Mouse (Mus musculus): ENCODE measurements at regions not wholly inside any gene's neighbourhood (a gene's known extent, or its start where the extent isn't known, plus 50 kb on each side); places are given as distances from the start of the nearest gene placed in this dataset.
"Not testable (repeated sequence)": the region's sequence is repeated elsewhere in the genome, so short reads cannot be mapped to it uniquely, and the experiment has no call there.

GRCm38 (mm10) chr10:108111398-108111797, 50.6 kb upstream of the Ppp1r12a start:
- in situ Hi-C loops (cut with MboI, MseI) = no loop called here

GRCm38 (mm10) chr10:108110891-108111290, 51.1 kb upstream of the Ppp1r12a start:
- in situ Hi-C loops (cut with MboI, MseI) = no loop called here

DNA sequence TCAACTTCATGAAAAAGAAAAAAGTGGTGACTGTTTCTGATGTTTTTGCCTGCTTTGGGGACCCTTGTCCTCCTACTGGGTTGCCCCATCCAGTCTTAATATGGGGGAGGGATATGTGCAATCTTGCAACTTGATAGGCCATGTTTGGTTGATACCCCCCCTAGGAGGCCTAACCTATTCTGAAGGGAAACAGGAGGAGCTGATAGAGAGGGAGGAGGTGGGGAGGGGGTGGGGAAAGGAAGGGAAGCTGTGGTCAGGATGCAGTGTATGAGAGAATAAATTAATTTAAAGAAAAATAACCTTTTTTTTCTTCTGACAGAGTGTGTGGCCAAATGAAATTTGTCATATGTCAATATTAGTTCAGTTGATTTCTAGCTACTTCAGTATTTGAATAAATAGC, 51.8 kb upstream of the Ppp1r12a start:
- in situ Hi-C loops (cut with MboI, MseI) = no loop called here

DNA sequence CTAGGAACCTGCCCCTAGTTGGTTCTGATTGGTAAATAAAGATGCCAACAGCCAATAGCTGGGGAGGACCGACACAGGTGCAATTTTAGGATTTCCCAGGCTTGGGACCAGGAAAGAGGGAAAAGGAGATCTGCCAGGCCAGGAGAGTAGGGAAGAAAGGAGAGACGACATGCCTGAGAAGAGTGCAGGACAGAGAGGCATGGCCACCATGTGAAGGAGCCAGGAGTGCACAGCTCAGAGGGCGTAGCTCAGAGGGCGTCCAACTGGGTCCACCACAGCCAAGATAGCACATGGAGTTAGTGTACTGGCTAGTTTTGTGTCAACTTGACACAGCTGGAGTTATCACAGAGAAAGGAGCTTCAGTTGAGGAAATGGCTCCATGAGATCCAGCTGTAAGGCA, 53.5 kb upstream of the Ppp1r12a start:
- in situ Hi-C loops (cut with MboI, MseI) = not testable (repeated sequence)

GRCm38 (mm10) chr10:108101521-108101920, 60.5 kb upstream of the Ppp1r12a start:
- in situ Hi-C loops (cut with MboI, MseI) = no loop called here

- in situ Hi-C loops (cut with MboI, MseI) = no loop called here
Observed at GRCm38 (mm10) chr10:108093043-108093442, 69.0 kb upstream of the Ppp1r12a start.

DNA sequence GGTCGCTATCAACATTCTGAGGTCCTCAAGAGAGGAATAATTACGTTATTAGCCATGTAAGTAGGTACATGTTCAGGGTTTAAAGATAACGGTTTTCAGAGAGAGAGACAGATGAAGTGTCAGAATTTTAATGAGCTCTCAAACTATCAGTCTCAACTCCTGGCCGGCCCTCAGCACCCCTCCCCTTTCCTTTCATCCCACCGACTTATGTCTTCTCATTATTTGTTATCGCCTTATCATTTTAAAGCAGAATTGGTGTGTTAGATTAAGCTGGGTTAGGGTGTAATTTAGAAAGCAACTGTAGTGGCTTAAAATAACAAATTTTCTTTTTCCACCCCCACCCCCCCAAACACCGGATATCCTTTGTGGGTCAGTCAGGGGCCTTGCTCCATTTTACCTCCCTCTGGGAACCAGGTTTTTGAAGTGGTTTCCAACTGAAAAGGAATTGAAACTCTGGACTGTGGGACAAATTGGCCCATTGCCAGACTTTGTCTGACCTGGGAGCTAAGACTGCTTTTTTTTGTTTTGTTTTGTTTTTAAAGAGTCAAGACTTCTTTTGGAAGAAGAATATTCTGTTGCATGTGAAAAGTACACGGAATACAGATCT, 72.5 kb upstream of the Ppp1r12a start:
- in situ Hi-C loops (cut with MboI, MseI) = no loop called here

- in situ Hi-C loops (cut with MboI, MseI) = no loop called here
Observed at GRCm38 (mm10) chr10:108088883-108089282, 73.1 kb upstream of the Ppp1r12a start.

- in situ Hi-C loops (cut with MboI, MseI) = no loop called here
Observed at GRCm38 (mm10) chr10:108088209-108088608, 73.8 kb upstream of the Ppp1r12a start.

- in situ Hi-C loops (cut with MboI, MseI) = no loop called here
Observed at GRCm38 (mm10) chr10:108083220-108083619, 78.8 kb upstream of the Ppp1r12a start.

- in situ Hi-C loops (cut with MboI, MseI) = loop anchor here (10.0 kb wide), 1 partner anchor 1470 kb away; no protein-coding TSS in a partner anchor
Observed at GRCm38 (mm10) chr10:108075144-108075543, 86.8 kb upstream of the Ppp1r12a start.

DNA sequence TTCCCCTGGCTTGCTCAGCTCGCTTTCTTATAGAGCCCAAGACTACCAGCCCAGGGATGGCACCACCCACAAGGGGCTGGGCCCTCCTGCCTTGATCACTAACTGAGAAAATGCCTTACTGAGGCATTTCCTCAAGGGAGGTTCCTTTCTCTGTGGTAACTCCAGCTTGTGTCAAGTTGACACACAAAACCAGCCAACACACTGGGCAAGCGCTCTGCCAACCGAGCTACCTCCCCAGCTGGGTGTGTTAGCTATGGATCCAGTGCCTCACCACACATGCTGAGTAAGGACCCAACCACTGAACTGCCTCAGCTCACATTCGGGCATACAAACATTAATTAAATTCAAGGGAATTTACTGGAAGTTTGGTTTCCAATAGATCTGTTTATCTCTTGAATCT, 88.2 kb upstream of the Ppp1r12a start:
- in situ Hi-C loops (cut with MboI, MseI) = loop anchor here (10.0 kb wide), 1 partner anchor 1469 kb away; no protein-coding TSS in a partner anchor

- in situ Hi-C loops (cut with MboI, MseI) = loop anchor here (10.0 kb wide), 1 partner anchor 1467 kb away; no protein-coding TSS in a partner anchor
Observed at GRCm38 (mm10) chr10:108072211-108072610, 89.8 kb upstream of the Ppp1r12a start.

DNA sequence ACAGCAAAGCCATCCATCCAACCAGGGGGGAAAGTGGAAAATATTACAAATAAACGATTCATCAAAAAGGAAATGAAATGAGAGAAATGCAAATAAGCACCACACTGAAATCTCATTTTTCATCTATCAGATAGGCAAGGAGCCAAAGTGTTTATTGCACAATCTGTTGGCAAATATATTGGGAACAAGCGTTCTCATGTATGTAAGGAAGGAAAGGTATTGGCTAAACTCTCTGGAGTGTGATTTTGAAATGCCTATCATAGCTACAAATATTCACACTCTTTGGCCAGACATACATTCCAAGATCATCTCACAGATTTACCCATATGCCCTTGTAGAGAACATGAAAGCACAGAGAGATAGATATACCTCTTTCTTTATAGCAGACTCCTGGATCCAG, 90.6 kb upstream of the Ppp1r12a start:
- in situ Hi-C loops (cut with MboI, MseI) = loop anchor here (10.0 kb wide), 1 partner anchor 1467 kb away; no protein-coding TSS in a partner anchor

GRCm38 (mm10) chr10:108067723-108068122, 94.3 kb upstream of the Ppp1r12a start:
- in situ Hi-C loops (cut with MboI, MseI) = no loop called here

GRCm38 (mm10) chr10:108066241-108066640, 95.8 kb upstream of the Ppp1r12a start:
- in situ Hi-C loops (cut with MboI, MseI) = no loop called here

GRCm38 (mm10) chr10:108061813-108062435, 100.1 kb upstream of the Ppp1r12a start:
- in situ Hi-C loops (cut with MboI, MseI) = no loop called here

- in situ Hi-C loops (cut with MboI, MseI) = no loop called here
Observed at GRCm38 (mm10) chr10:108060554-108060953, 101.4 kb upstream of the Ppp1r12a start.

GRCm38 (mm10) chr10:108051637-108052036, 110.4 kb upstream of the Ppp1r12a start:
- in situ Hi-C loops (cut with MboI, MseI) = no loop called here

DNA sequence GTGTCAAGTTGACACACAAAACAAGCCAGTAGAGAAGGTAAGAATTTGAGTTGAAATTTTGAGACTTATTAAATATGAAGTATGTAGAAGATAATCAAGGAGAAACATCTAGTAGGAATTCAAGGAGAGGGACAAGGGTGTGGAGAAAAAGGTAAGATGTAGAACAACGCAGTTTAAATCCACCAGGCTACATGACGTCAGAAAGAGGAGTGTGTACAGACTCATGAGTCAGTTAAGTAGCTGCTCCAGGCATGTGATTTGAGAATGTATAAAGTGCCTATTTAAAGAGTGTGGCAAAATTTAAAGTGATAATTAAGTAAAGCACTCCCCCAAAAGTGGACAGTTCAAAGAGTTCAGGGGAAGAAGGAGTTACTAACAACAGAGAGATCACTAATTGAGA, 113.6 kb upstream of the Ppp1r12a start:
- in situ Hi-C loops (cut with MboI, MseI) = no loop called here

- in situ Hi-C loops (cut with MboI, MseI) = no loop called here
Observed at GRCm38 (mm10) chr10:108043519-108043918, 118.5 kb upstream of the Ppp1r12a start.

DNA sequence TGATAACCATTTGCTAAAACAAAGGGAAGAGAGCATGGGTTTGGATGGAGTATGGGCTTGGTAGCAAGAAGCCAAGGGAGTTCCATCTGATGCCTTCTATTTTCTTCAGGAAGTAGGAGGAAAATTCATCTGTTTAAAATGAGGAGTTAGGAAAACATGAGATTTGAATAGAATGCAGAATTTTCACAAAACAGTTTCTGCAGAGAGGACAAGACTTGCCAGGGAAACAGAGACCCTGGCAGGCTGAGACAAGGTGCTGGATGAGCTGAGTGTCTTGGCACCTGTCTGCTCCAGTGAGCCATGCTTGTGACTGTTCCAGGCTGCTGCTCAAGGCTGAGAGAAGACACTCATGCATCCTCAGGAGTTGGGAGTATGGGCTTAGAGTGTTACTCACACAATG, 122.0 kb upstream of the Ppp1r12a start:
- in situ Hi-C loops (cut with MboI, MseI) = no loop called here

GRCm38 (mm10) chr10:108036486-108037109, 124.7 kb upstream of the Otogl start:
- in situ Hi-C loops (cut with MboI, MseI) = loop anchor here (10.0 kb wide), 1 partner anchor 1302 kb away; no protein-coding TSS in a partner anchor

Data from regulatory T cell (primary cell).